Mouse (Mus musculus): Measurements from ENCODE around the gene BC049730. TPM values are rescaled to one million over a fixed set of nuclear protein-coding genes. Genes with fewer than 3 reads are reported as not detected.
A peak's percentile ranks its signal among the peaks of the same experiment; 100 is the strongest.
"Not testable (repeated sequence)": the region's sequence is repeated elsewhere in the genome, so short reads cannot be mapped to it uniquely, and the experiment has no call there.

The BC049730 gene
- polyA plus RNA-seq, 1 experiment from 2014 or later: not detected

DNA sequence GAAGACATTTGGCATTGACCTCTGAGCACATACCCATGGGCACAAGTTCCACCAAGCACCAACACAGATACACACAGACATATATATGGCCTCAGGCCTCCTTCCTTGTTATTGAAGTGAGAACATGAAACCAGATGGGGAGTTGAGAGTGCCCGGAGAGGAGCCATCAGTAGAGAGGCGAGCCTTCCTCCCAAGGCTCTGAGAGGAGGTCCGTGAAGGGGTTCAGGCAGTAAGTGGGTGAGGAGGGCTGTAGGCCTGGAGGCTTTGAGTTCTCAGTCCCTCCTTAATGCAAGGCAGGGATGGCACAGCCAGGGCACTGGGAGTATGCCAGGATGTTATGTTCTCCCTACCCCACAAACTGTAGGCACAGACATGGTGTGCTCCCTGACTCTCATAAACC lies 16.3 kb upstream of the BC049730 start:
- not testable (repeated sequence) for H3K9ac ChIP-seq (replicated peaks; ENCODE audit: low read length); H3K36me3 ChIP-seq (ENCODE audit: insufficient read depth, low read length); ATAC-seq (ENCODE audit: low FRiP score, low TSS enrichment); H3K9me3 ChIP-seq (ENCODE audit: low read length); H3K4me1 ChIP-seq (ENCODE audit: insufficient read depth, low read length); H3K4me3 ChIP-seq (ENCODE audit: low read length); H3K27ac ChIP-seq (ENCODE audit: low read length); H3K4me2 ChIP-seq (replicated peaks; ENCODE audit: low read depth, low read length); H3K27me3 ChIP-seq (ENCODE audit: insufficient read depth, low read length)
- WGBS: 79% methylated on average over 3 of the region's 3 CpGs

DNA sequence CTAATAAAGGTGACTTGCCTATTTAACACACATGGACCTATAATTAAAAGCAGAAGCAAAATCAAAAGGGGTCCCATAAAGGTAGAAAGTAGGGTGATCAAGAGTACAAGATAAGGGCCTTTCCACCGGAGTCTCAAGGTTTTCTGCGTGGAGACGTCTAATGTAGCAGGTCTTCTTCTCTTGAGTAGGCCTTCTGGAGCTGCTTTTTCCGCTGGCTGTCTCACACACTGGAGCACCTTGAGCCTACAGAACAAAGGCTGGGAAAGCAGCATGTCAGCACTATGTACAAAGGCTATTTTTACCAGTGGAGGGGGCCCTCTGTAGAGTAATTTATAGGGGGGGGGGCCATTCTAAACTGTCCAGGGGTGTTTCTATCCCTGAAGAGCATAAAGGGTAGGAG lies 11.2 kb upstream of the BC049730 start:
- not testable (repeated sequence) for H3K4me1 ChIP-seq (ENCODE audit: insufficient read depth, low read length); H3K27ac ChIP-seq (ENCODE audit: low read length); H3K4me2 ChIP-seq (replicated peaks; ENCODE audit: low read depth, low read length); H3K9ac ChIP-seq (replicated peaks; ENCODE audit: low read length); H3K36me3 ChIP-seq (ENCODE audit: insufficient read depth, low read length); ATAC-seq (ENCODE audit: low FRiP score, low TSS enrichment); H3K27me3 ChIP-seq (ENCODE audit: insufficient read depth, low read length); H3K4me3 ChIP-seq (ENCODE audit: low read length); H3K9me3 ChIP-seq (ENCODE audit: low read length)
- WGBS: 93% methylated on average over 4 of the region's 4 CpGs

DNA sequence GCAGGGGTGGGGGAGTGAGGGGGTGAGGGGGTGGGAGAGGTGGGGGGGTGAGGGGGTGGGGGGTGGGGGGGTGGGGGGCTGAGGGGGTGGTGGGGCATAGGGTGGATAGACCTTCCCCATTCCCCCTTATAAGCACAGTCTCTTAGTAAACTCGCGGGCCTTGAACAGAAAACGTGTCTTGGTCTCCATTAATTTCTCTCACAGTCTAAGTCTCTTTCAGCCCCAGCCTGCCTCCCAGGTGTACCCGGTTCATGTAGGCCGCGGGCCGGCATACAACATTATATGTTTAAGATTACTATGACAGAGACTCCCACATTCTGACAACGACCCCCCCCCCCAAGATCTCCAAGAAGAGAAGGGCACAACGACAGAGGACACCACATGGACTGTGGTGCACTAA lies 6.2 kb upstream of the BC049730 start:
- H3K27me3 ChIP-seq (ENCODE audit: insufficient read depth, low read length); ATAC-seq (ENCODE audit: low FRiP score, low TSS enrichment); H3K9me3 ChIP-seq (ENCODE audit: low read length); H3K9ac ChIP-seq (replicated peaks; ENCODE audit: low read length); H3K27ac ChIP-seq (ENCODE audit: low read length); H3K4me3 ChIP-seq (ENCODE audit: low read length); H3K4me1 ChIP-seq (ENCODE audit: insufficient read depth, low read length); H3K36me3 ChIP-seq (ENCODE audit: insufficient read depth, low read length); H3K4me2 ChIP-seq (replicated peaks; ENCODE audit: low read depth, low read length): not testable (repeated sequence)
- WGBS: 84% methylated on average over 9 of the region's 9 CpGs

DNA sequence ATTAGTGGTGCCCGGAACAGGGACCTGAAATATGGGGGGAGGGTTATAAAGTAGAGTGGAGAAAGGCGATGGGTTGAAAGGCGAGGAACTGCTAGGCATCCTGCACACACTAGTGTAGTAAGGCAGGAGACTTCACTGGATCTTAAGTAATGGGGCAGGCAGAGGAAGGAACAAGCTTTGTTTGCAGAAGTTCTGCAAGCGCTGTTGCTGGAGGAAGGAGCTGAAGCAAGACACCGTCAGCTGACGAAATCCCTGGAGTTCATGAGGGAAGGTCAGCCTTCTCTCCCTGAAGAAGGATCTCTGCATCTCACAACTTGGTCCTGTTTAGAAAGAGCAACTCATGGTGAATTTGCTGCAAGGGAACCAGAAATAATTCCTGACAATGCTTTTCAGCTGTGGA lies 6.0 kb downstream of the BC049730 start:
- no peak overlapping the region for H3K4me2 ChIP-seq (replicated peaks; ENCODE audit: low read depth, low read length)

DNA sequence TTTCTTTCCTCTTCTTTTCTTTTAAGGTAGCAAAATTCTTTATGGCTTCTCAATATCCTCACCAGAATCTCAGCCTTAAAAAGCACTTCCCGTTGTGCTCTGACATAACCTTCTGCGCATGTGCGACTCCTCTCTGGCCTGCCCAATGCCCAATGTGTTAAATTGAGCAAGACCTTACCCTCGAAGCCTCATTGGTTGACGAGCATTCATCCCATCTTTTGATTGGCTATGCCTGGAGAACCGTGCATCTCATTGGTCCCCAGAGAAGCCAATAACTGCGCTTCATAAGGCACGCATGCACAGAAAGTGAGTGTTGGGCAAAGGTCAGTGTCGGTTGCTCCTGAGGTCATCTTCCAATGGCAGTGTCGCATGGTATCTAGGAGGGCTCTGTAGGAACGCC lies 17.8 kb downstream of the BC049730 start, which contains the start of gene Gm4763:
TSS of gene Gm4763 (minus strand) at position 101 of the 400 bp plus-strand sequence.
- not testable (repeated sequence) for H3K4me3 ChIP-seq (ENCODE audit: low read length); ATAC-seq (ENCODE audit: low FRiP score, low TSS enrichment); H3K9me3 ChIP-seq (ENCODE audit: low read length); H3K27me3 ChIP-seq (ENCODE audit: insufficient read depth, low read length); H3K9ac ChIP-seq (replicated peaks; ENCODE audit: low read length); H3K4me2 ChIP-seq (replicated peaks; ENCODE audit: low read depth, low read length); H3K27ac ChIP-seq (ENCODE audit: low read length); H3K4me1 ChIP-seq (ENCODE audit: insufficient read depth, low read length); H3K36me3 ChIP-seq (ENCODE audit: insufficient read depth, low read length)
- WGBS: 91% methylated on average over 11 of the region's 11 CpGs

More for the DNA sequence above, 6.0 kb downstream of the BC049730 start:
- H3K36me3 ChIP-seq (ENCODE audit: insufficient read depth, low read length): no peaks in the 10 kb centered on the region
- H3K4me1 ChIP-seq (ENCODE audit: insufficient read depth, low read length): no peaks in the 10 kb centered on the region
- no peaks in the 10 kb centered on the region for H3K27me3 ChIP-seq (ENCODE audit: insufficient read depth, low read length)
- 75% methylated on average over 6 of the region's 6 CpGs for WGBS
- no peak overlapping the region for H3K27ac ChIP-seq (ENCODE audit: low read length)
- H3K4me3 ChIP-seq (ENCODE audit: low read length): no peak overlapping the region
- ATAC-seq (ENCODE audit: low FRiP score, low TSS enrichment): no peak
- no peaks in the 10 kb centered on the region for H3K9me3 ChIP-seq (ENCODE audit: low read length)
- no peak overlapping the region for H3K9ac ChIP-seq (replicated peaks; ENCODE audit: low read length)

DNA sequence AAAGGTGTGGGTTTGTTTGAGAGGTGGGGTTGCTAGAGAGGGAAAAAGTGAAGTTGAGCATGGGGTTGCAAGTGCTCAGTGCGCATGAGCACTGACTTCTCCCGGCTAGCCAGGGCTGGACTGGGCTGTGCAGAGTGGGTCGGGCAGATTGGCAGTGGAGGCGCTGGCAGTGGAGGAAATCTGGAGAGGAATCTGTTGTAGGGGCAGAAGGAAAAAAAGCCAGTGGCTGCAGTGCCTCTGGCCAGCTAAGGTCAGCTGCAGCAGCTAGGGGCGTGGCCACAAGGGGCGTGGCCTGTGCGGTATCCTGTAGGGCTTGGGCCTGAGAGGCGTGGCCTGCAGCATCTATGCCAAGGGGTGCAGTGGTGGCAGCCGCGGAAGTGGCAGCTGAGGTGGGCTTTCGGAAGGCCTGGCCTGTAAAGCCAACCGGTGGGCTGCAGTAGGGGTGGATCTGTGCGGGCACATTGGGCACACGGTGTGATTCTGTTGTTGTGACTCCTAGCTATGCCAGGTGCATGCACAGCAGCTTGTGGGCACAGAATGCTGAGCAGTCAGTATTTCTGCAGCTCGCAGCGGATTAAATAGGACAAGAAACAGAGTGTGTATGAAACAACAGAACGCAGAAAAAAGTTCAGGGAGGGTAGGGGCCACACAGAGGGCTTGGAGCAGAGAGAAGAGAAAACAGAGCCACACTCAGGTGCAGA lies 27.1 kb downstream of the BC049730 start:
- Histone ChIP-seq H3K4me2 (replicated peaks; ENCODE audit: low read depth, low read length) (peak overlapping the region; percentile 21), H3K4me1 (ENCODE audit: insufficient read depth, low read length) (peaks cover 4% of the 10 kb centered on the region), H3K9ac (replicated peaks; ENCODE audit: low read length) (no peak overlapping the region), H3K27ac (ENCODE audit: low read length) (no peak overlapping the region), H3K36me3 (ENCODE audit: insufficient read depth, low read length) (no peaks in the 10 kb centered on the region), H3K27me3 (ENCODE audit: insufficient read depth, low read length) (no peaks in the 10 kb centered on the region), H3K9me3 (ENCODE audit: low read length) (peaks cover 1% of the 10 kb centered on the region; the same call in 1 of the 2 replicates), H3K4me3 (ENCODE audit: low read length) (no peak overlapping the region)
- peak; percentile 82 for ATAC-seq (ENCODE audit: low FRiP score, low TSS enrichment)
- 17% methylated on average over 17 of the region's 17 CpGs for WGBS

DNA sequence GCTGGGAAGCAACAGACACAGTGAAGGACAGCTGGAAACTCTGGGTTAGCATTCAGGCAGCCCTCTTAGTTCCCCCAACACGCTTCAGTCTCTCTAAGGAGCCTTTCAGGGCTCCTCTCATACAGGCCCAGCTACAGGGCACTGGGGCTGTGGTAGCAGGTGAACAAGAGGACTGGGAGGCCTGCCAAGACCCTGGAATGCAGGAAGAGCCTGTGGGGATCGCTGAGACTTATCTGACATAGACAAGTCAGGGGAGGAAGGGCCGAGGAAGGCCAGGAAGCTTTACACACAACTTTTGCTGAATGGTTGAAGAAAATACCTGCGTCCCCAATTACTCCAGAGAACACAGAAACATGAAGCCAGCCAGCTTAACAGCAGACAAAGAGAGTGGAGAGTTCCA lies 41.7 kb downstream of the BC049730 start:
- no peak overlapping the region for H3K4me3 ChIP-seq (ENCODE audit: low read length)
- no peak overlapping the region for H3K9ac ChIP-seq (replicated peaks; ENCODE audit: low read length)
- no peaks in the 10 kb centered on the region for H3K27me3 ChIP-seq (ENCODE audit: insufficient read depth, low read length)
- H3K4me2 ChIP-seq (replicated peaks; ENCODE audit: low read depth, low read length): no peak overlapping the region
- 37% methylated on average over 4 of the region's 4 CpGs for WGBS
- H3K27ac ChIP-seq (ENCODE audit: low read length): no peak overlapping the region
- ATAC-seq (ENCODE audit: low FRiP score, low TSS enrichment): 0 out of 2 replicates have a peak, but pooled peaks have one; percentile 22
- no peaks in the 10 kb centered on the region for H3K9me3 ChIP-seq (ENCODE audit: low read length)
- no peaks in the 10 kb centered on the region for H3K36me3 ChIP-seq (ENCODE audit: insufficient read depth, low read length)
- peaks cover 13% of the 10 kb centered on the region for H3K4me1 ChIP-seq (ENCODE audit: insufficient read depth, low read length)

DNA sequence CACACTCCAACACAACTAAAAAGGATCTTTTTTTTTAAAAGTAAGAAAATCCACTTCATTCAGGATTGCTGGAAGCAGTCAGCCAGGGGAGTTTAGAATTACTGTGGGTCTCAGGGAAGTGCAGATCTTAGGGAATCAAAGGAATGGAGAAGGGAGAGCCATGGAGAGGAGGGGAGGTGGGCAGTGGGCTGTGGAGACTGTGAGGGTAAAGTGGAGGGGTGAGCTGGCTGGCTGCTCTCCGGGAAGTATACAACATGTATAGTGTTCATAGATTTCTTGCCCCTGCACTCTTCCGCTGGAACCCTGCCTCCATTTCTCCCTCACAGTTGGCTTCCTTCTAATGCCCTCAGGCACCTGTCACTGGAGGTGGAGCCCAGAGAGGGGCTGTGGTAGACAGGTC lies 42.6 kb downstream of the BC049730 start:
- H3K4me1 ChIP-seq (ENCODE audit: insufficient read depth, low read length): peaks cover 13% of the 10 kb centered on the region
- H3K27me3 ChIP-seq (ENCODE audit: insufficient read depth, low read length): no peaks in the 10 kb centered on the region
- 70% methylated on average over 2 of the region's 2 CpGs for WGBS
- H3K4me2 ChIP-seq (replicated peaks; ENCODE audit: low read depth, low read length): no peak overlapping the region
- ATAC-seq (ENCODE audit: low FRiP score, low TSS enrichment): peak; percentile 78
- H3K9ac ChIP-seq (replicated peaks; ENCODE audit: low read length): no peak overlapping the region
- no peaks in the 10 kb centered on the region for H3K36me3 ChIP-seq (ENCODE audit: insufficient read depth, low read length)
- H3K27ac ChIP-seq (ENCODE audit: low read length): no peak overlapping the region
- H3K4me3 ChIP-seq (ENCODE audit: low read length): no peak overlapping the region
- H3K9me3 ChIP-seq (ENCODE audit: low read length): no peaks in the 10 kb centered on the region

DNA sequence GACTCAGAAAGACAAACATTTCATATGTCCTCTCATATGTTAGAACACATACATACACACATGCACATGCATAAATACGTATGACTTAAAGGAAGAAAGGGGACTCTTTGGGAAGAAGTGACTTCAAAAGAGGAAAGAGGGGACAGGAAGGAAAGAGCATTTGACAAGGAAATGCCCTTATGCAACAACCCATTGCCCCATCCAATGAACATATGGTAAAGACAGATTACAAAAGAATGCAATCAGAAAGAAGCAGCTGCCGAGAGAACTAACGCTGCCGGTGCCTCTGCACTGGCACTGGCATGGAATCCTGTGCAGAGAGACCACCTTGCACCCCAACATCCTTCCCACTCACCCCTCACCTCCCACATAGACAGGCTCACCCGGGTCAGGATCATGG lies 44.4 kb downstream of the BC049730 start:
- H3K27ac ChIP-seq (ENCODE audit: low read length): no peak overlapping the region
- H3K27me3 ChIP-seq (ENCODE audit: insufficient read depth, low read length): no peaks in the 10 kb centered on the region
- H3K4me3 ChIP-seq (ENCODE audit: low read length): no peak overlapping the region
- peaks cover 13% of the 10 kb centered on the region for H3K4me1 ChIP-seq (ENCODE audit: insufficient read depth, low read length)
- no peaks in the 10 kb centered on the region for H3K36me3 ChIP-seq (ENCODE audit: insufficient read depth, low read length)
- no peaks in the 10 kb centered on the region for H3K9me3 ChIP-seq (ENCODE audit: low read length)
- WGBS: 72% methylated on average over 5 of the region's 5 CpGs
- no peak for ATAC-seq (ENCODE audit: low FRiP score, low TSS enrichment)
- no peak overlapping the region for H3K4me2 ChIP-seq (replicated peaks; ENCODE audit: low read depth, low read length)
- H3K9ac ChIP-seq (replicated peaks; ENCODE audit: low read length): no peak overlapping the region

DNA sequence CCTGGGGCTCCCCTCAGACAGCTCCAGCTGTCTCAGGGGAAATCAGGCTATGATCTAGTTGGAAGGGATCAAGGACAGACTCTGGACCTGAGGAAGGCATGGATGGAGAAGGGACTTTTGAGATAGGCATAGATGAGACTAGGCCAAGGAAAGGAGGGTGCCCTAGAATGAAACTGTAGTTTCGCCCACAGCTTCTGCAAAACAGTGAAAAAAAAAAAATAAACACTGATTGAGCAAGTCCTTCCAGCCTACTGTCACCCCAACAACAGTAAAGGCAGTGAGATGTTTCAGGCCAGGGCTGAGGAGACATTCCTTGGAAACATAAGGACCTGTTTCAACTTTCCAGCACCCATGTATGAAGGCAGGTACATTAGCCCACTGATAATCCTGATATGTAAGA lies 49.5 kb downstream of the BC049730 start:
- no peak for ATAC-seq (ENCODE audit: low FRiP score, low TSS enrichment)
- 88% methylated on average over 1 of the region's 1 CpGs for WGBS
- Histone ChIP-seq H3K27ac (ENCODE audit: low read length) (no peak overlapping the region), H3K9me3 (ENCODE audit: low read length) (no peaks in the 10 kb centered on the region), H3K36me3 (ENCODE audit: insufficient read depth, low read length) (no peaks in the 10 kb centered on the region), H3K4me2 (replicated peaks; ENCODE audit: low read depth, low read length) (no peak overlapping the region), H3K9ac (replicated peaks; ENCODE audit: low read length) (no peak overlapping the region), H3K4me1 (ENCODE audit: insufficient read depth, low read length) (no peaks in the 10 kb centered on the region), H3K4me3 (ENCODE audit: low read length) (no peak overlapping the region), H3K27me3 (ENCODE audit: insufficient read depth, low read length) (no peaks in the 10 kb centered on the region)
